Mouse (Mus musculus) midbrain, embryonic 12.5 days (tissue): ENCODE results near the gene Tmem80. TPM values are rescaled to one million over a fixed set of nuclear protein-coding genes. Genes with fewer than 3 reads are reported as not detected.
A peak's percentile ranks its signal among the peaks of the same experiment; 100 is the strongest.

ENCODE experiments used
- ATAC-seq: fragments of 200-750 bp; cut with Nextera tagmentation; 2 replicates; pipeline ENCODE4 v1.8.0; 2017; ENCODE audit warnings: low read depth, moderate TSS enrichment, moderate library complexity; ENCODE audit not compliant: low FRiP score
- H3K27ac ChIP-seq: fragments of 300-500 bp; sonication (generic); replicated peaks from 2 replicates; pipeline ENCODE4 v1.5.1; 2016; ENCODE audit warnings: mild to moderate bottlenecking
- H3K27me3 ChIP-seq: fragments of 300-500 bp; sonication (generic); 2 replicates; pipeline ENCODE4 v1.6.1; 2016; ENCODE audit warnings: mild to moderate bottlenecking
- H3K36me3 ChIP-seq: fragments of 300-500 bp; sonication (generic); 2 replicates; pipeline ENCODE4 v1.6.1; 2016
- H3K4me1 ChIP-seq: fragments of 300-500 bp; sonication (generic); 2 replicates; pipeline ENCODE4 v1.6.1; 2016
- H3K4me2 ChIP-seq: fragments of 300-500 bp; sonication (generic); replicated peaks from 2 replicates; pipeline ENCODE4 v1.6.1; 2016; ENCODE audit warnings: mild to moderate bottlenecking, moderate library complexity
- H3K4me3 ChIP-seq: fragments of 300-500 bp; sonication (generic); 2 replicates; pipeline ENCODE4 v1.5.1; 2016; ENCODE audit warnings: mild to moderate bottlenecking
- H3K9ac ChIP-seq: fragments of 300-500 bp; sonication (generic); replicated peaks from 2 replicates; pipeline ENCODE4 v1.6.1; 2016; ENCODE audit warnings: mild to moderate bottlenecking, moderate library complexity
- H3K9me3 ChIP-seq: fragments of 300-500 bp; sonication (generic); 2 replicates; pipeline ENCODE4 v1.6.1; 2016; ENCODE audit warnings: mild to moderate bottlenecking
- WGBS: fragments of 180-500 bp; shearing (Covaris S2); methylation state at CpG from one replicate; pipeline ENCODE4 v1.1.7; 2016; 5-methylcytosine and 5-hydroxymethylcytosine counted together
- polyA plus RNA-seq: library from polyadenylated mRNA; unstranded; fragments of >200 nt; fragmentation: Nextera tagmentation; extraction: Ambion mirVana; gene quantifications from 2 replicates; pipeline ENCODE4 v1.2.1, GENCODE M21; 2016

Tmem80 gene
- 64.9 and 68.9 TPM in 2 replicates for polyA plus RNA-seq

GRCm38 (mm10) chr7:141327469-141328372, at the start of gene Tmem80, which contains the start of gene Deaf1:
Gene Tmem80 (plus strand): TSS chr7:141327739.
Gene Deaf1 (minus strand): TSS chr7:141327690.
- H3K4me2 ChIP-seq = peak within 1 kb of the TSS; percentile 97
- ATAC-seq = peak; percentile 95
- H3K27ac ChIP-seq = peak within 1 kb of the TSS; percentile 98
- H3K9ac ChIP-seq = peak within 1 kb of the TSS; percentile 83
- under 1% methylated on average over 105 of the region's 105 CpGs for WGBS
- H3K4me3 ChIP-seq = peak within 1 kb of the TSS; percentile 69
- H3K36me3 ChIP-seq = peaks cover 21% of the 10 kb centered on the region
- peaks cover 33% of the 10 kb centered on the region for H3K4me1 ChIP-seq
- no peaks in the 10 kb centered on the region for H3K9me3 ChIP-seq
- no peaks in the 10 kb centered on the region for H3K27me3 ChIP-seq

DNA sequence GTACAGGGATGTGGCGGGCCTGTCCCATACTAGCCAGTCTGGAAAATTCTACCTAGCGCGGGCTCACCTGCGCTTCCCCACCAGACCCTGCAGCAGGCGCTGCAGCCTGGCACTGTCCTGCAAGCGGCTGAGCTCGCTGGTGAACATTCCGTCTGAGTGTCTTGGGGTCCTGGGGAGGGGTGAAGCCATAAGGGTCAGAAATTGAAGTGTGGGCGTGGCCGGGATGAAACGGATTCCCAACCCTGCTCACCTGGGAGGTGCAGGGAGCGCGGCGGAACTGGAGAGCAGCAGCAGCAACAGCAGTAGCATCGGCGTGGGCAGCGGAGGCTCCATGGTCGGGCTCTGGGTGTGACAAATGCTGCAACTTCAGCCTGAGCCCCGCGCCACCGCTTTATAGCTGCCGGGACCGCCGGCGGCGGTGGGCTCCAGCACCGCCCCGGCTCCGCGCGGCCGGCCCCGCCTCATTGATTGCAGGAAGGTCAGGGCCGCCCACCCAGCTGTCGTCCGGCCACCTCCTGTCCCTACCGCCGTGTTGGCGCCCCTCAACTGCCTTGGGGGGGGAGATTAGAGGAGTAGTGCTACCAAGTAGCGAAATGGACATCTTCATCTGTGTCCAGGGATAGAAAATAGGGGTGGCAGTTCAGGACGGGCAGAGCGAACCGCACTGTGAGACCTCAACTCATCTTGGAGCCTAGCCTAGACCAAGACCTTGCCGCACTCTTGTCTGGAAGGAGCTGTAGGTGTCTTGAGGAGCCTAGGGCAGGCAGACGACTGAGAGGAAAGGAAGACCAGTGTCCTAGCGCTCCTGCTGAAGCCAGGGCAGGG, 48.6 kb upstream of the Tmem80 start, which contains the start of gene Sct:
Gene Sct (minus strand): TSS at position 368 of the 825 bp plus-strand sequence.
- Histone ChIP-seq H3K9me3 (no peaks in the 10 kb centered on the region), H3K4me2 (peak within 1 kb of the TSS; percentile 88), H3K4me3 (peak within 1 kb of the TSS; percentile 44), H3K4me1 (peaks cover 17% of the 10 kb centered on the region), H3K36me3 (no peaks in the 10 kb centered on the region), H3K27ac (no peak within 1 kb of the TSS), H3K9ac (peak within 1 kb of the TSS; percentile 51), H3K27me3 (peaks cover 34% of the 10 kb centered on the region)
- ATAC-seq = peak; percentile 74
- 1% methylated on average over 45 of the region's 46 CpGs for WGBS

DNA sequence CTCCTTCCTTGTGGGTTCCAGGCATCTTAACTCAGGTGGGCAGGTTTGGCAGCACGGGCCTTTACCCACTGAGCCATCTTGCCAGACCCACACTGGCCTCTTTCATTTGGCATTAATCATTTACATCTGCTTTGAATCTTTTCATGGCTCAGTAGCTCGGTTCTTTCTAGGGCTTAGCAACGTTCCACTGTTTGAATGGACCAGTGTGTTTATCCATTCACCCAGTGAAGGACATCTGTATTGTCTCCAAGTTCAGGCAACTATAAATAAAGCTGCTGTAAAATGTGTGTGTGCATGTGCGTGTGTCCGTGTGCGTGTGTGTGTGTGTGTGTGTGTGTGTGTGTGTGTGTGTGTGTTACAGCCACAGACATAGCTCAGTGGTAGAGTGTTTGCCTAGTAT, 46.1 kb upstream of the Tmem80 start:
- ATAC-seq = 0 out of 2 replicates have a peak, but pooled peaks have one; percentile 12
- Histone ChIP-seq H3K9me3 (no peaks in the 10 kb centered on the region), H3K4me1 (peaks cover 17% of the 10 kb centered on the region), H3K36me3 (no peaks in the 10 kb centered on the region), H3K4me3 (no peak overlapping the region), H3K27ac (no peak overlapping the region), H3K27me3 (peaks cover 34% of the 10 kb centered on the region), H3K4me2 (no peak overlapping the region), H3K9ac (no peak overlapping the region)
- 45% methylated on average over 6 of the region's 6 CpGs for WGBS

DNA sequence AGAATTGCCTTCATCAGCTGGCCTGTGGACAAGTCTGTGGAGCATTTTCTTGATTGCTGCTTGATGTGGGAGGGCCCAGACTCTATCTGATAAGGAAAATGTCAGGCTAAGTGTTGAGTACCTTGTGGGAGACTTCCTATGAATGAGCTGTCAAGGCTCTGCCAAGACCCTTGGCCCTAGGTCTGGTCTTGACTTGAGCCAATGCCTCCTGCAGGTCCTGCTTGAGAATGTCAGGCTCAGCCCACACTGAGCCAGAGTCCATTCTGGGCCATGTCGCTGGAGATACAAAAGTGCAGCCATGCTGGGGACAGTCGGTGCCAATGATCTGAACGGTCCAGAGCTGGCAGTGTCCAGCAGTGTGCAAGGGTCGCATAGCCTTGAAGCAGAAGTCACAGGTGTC, 44.8 kb upstream of the Tmem80 start:
- H3K27ac ChIP-seq = no peak overlapping the region
- H3K4me1 ChIP-seq = peaks cover 17% of the 10 kb centered on the region
- H3K9me3 ChIP-seq = no peaks in the 10 kb centered on the region
- H3K36me3 ChIP-seq = no peaks in the 10 kb centered on the region
- no peak for ATAC-seq
- no peak overlapping the region for H3K4me3 ChIP-seq
- 88% methylated on average over 4 of the region's 4 CpGs for WGBS
- peaks cover 27% of the 10 kb centered on the region for H3K27me3 ChIP-seq
- no peak overlapping the region for H3K9ac ChIP-seq
- H3K4me2 ChIP-seq = no peak overlapping the region

DNA sequence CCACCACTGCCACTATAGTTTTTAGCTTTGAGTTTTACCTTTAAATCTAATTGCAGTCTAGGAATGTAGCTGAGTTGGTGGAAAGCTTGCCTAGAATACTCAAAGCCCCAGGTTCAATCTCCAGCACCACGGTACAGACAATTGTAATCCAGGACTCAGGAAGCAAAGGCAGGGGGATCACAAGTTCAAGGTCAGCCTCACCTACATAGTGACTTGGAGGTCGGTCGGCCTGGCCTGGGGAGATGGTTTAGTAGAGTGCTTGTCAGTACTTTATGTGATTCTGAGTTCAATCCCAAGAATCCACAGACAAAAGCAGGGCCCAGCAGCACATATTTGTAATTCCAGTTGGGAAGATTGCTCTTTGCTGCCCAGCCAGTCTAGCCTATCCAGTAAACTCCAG, 39.5 kb upstream of the Tmem80 start:
- H3K9me3 ChIP-seq = no peaks in the 10 kb centered on the region
- no peak for ATAC-seq
- no peak overlapping the region for H3K4me2 ChIP-seq
- no peak overlapping the region for H3K4me3 ChIP-seq
- H3K36me3 ChIP-seq = no peaks in the 10 kb centered on the region
- H3K9ac ChIP-seq = no peak overlapping the region
- H3K4me1 ChIP-seq = peaks cover 13% of the 10 kb centered on the region; the same call in 1 of the 2 replicates
- H3K27me3 ChIP-seq = peaks cover 32% of the 10 kb centered on the region
- H3K27ac ChIP-seq = no peak overlapping the region
- WGBS = 85% methylated on average over 3 of the region's 3 CpGs

- H3K9me3 ChIP-seq = no peaks in the 10 kb centered on the region
- peaks cover 30% of the 10 kb centered on the region for H3K4me1 ChIP-seq
- H3K27me3 ChIP-seq = peaks cover 68% of the 10 kb centered on the region
- peak within 1 kb of the TSS; percentile 91 for H3K4me2 ChIP-seq
- H3K27ac ChIP-seq = no peak within 1 kb of the TSS
- peak within 1 kb of the TSS; percentile 59 for H3K9ac ChIP-seq
- peak within 1 kb of the TSS; percentile 49 for H3K4me3 ChIP-seq
- ATAC-seq = peak; percentile 80; the same call in 1 of the 2 replicates
- peaks cover 3% of the 10 kb centered on the region; the same call in 1 of the 2 replicates for H3K36me3 ChIP-seq
- WGBS = 1% methylated on average over 46 of the region's 46 CpGs
Observed at GRCm38 (mm10) chr7:141291921-141292582, 35.5 kb upstream of the Tmem80 start, which contains the start of gene Drd4. Gene Drd4 (plus strand): TSS chr7:141292006.

GRCm38 (mm10) chr7:141292583-141293388, 34.8 kb upstream of the Tmem80 start:
- H3K4me2 ChIP-seq = peak overlapping the region; percentile 91
- no peaks in the 10 kb centered on the region for H3K9me3 ChIP-seq
- H3K9ac ChIP-seq = peak overlapping the region; percentile 59
- 19% methylated on average over 15 of the region's 15 CpGs for WGBS
- peaks cover 30% of the 10 kb centered on the region for H3K4me1 ChIP-seq
- peaks cover 68% of the 10 kb centered on the region for H3K27me3 ChIP-seq
- peak overlapping the region; percentile 49 for H3K4me3 ChIP-seq
- peaks cover 9% of the 10 kb centered on the region; the same call in 1 of the 2 replicates for H3K36me3 ChIP-seq
- no peak overlapping the region for H3K27ac ChIP-seq
- ATAC-seq = no peak

GRCm38 (mm10) chr7:141293852-141294471, 33.6 kb upstream of the Tmem80 start:
- 1% methylated on average over 53 of the region's 53 CpGs for WGBS
- Histone ChIP-seq H3K9me3 (no peaks in the 10 kb centered on the region), H3K9ac (peak overlapping the region; percentile 44; the same call in 1 of the 2 replicates), H3K4me2 (peak overlapping the region; percentile 48), H3K27me3 (peaks cover 68% of the 10 kb centered on the region), H3K4me1 (peaks cover 30% of the 10 kb centered on the region), H3K27ac (no peak overlapping the region), H3K4me3 (peak overlapping the region; percentile 34), H3K36me3 (peaks cover 12% of the 10 kb centered on the region)
- ATAC-seq = 0 out of 2 replicates have a peak, but pooled peaks have one; percentile 25

DNA sequence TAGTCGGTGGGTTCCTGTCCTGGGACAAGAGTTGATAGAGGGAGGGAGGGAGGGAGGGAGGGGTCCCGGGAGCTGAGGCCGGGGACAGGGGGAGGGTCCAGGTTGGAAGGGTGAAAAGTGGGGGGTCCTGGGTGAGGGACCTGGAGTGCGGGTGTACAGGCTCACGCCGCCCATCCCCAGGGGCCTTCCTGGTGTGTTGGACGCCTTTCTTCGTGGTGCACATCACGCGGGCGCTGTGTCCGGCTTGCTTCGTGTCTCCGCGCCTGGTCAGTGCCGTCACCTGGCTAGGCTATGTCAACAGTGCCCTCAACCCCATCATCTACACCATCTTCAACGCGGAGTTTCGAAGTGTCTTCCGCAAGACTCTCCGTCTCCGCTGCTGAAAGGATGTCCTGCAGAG, 33.1 kb upstream of the Tmem80 start:
- WGBS = 8% methylated on average over 19 of the region's 22 CpGs
- Histone ChIP-seq H3K27ac (no peak overlapping the region), H3K4me1 (peaks cover 30% of the 10 kb centered on the region), H3K4me3 (peak overlapping the region; percentile 34), H3K9me3 (no peaks in the 10 kb centered on the region), H3K27me3 (peaks cover 68% of the 10 kb centered on the region), H3K9ac (0 out of 2 replicates have a peak overlapping the region, but pooled peaks have one; percentile 44), H3K4me2 (peak overlapping the region; percentile 48), H3K36me3 (peaks cover 17% of the 10 kb centered on the region)
- no peak for ATAC-seq

GRCm38 (mm10) chr7:141297926-141298650, 29.5 kb upstream of the Tmem80 start:
- peaks cover 35% of the 10 kb centered on the region for H3K27me3 ChIP-seq
- H3K36me3 ChIP-seq = peaks cover 53% of the 10 kb centered on the region
- H3K27ac ChIP-seq = no peak overlapping the region
- no peak for ATAC-seq
- H3K9me3 ChIP-seq = no peaks in the 10 kb centered on the region
- H3K4me3 ChIP-seq = no peak overlapping the region
- WGBS = 85% methylated on average over 3 of the region's 3 CpGs
- peaks cover 17% of the 10 kb centered on the region for H3K4me1 ChIP-seq
- H3K4me2 ChIP-seq = no peak overlapping the region
- H3K9ac ChIP-seq = no peak overlapping the region
